Mouse (Mus musculus) heart, adult 2 months (tissue): ENCODE data around the gene Tubb2b.

ENCODE experiments used
- CTCF ChIP-seq: fragments of 200-600 bp; IDR thresholded peaks from 2 replicates; pipeline ENCODE4 v1.8.1; 2022; ENCODE audit warnings: antibody characterized with exemption, mild to moderate bottlenecking, moderate library complexity
- POLR2A ChIP-seq: fragments of 200-500 bp; IDR thresholded peaks from 2 replicates; pipeline ENCODE4 v1.6.1; 2011; ENCODE audit warnings: mild to moderate bottlenecking, low read depth, low read length, control low read depth; ENCODE audit not compliant: insufficient read depth

- TF ChIP-seq CTCF (no peak), POLR2A (no peak)
These were observed 23.3 kb downstream of the Tubb2b start for GRCm38 (mm10) chr13:34106999-34107398.
